Mouse (Mus musculus) limb, embryonic 10.5 days (tissue): Measurements from ENCODE around the gene Taar8c. TPM values are rescaled to one million over a fixed set of nuclear protein-coding genes. Genes with fewer than 3 reads are reported as not detected.
A peak's percentile ranks its signal among the peaks of the same experiment; 100 is the strongest.
"Not testable (repeated sequence)": the region's sequence is repeated elsewhere in the genome, so short reads cannot be mapped to it uniquely, and the experiment has no call there.

Source experiments
- DNase-seq: peaks from one replicate; pipeline ENCODE4 v3.0.0-alpha.2; 2017; ENCODE audit warnings: low spot score
- H3K27ac ChIP-seq: fragments of 300-500 bp; sonication (generic); 2 replicates; pipeline ENCODE4 v1.5.1; 2016; ENCODE audit warnings: mild to moderate bottlenecking
- H3K27me3 ChIP-seq: fragments of 300-500 bp; sonication (generic); 2 replicates; pipeline ENCODE4 v1.6.1; 2016; ENCODE audit warnings: low read depth, mild to moderate bottlenecking; ENCODE audit not compliant: poor library complexity, severe bottlenecking
- H3K36me3 ChIP-seq: fragments of 300-500 bp; sonication (generic); 2 replicates; pipeline ENCODE4 v1.6.1; 2016; ENCODE audit warnings: mild to moderate bottlenecking, moderate library complexity
- H3K4me1 ChIP-seq: fragments of 300-500 bp; sonication (generic); 2 replicates; pipeline ENCODE4 v1.6.1; 2016
- H3K4me3 ChIP-seq: fragments of 300-500 bp; sonication (generic); 2 replicates; pipeline ENCODE4 v1.5.1; 2016; ENCODE audit warnings: mild to moderate bottlenecking, moderate library complexity
- H3K9me3 ChIP-seq: fragments of 300-500 bp; sonication (generic); replicated peaks from 2 replicates; pipeline ENCODE4 v1.6.1; 2016; ENCODE audit warnings: mild to moderate bottlenecking
- WGBS: fragments of 180-500 bp; shearing (Covaris S2); methylation state at CpG from one replicate; pipeline ENCODE4 v1.1.7; 2016; 5-methylcytosine and 5-hydroxymethylcytosine counted together
- polyA plus RNA-seq: library from polyadenylated mRNA; unstranded; fragments of >200 nt; fragmentation: Nextera tagmentation; extraction: Ambion mirVana; gene quantifications from 2 replicates; pipeline ENCODE4 v1.2.1, GENCODE M21; 2016

Gene Taar8c
- not detected in 2 replicates for polyA plus RNA-seq

DNA sequence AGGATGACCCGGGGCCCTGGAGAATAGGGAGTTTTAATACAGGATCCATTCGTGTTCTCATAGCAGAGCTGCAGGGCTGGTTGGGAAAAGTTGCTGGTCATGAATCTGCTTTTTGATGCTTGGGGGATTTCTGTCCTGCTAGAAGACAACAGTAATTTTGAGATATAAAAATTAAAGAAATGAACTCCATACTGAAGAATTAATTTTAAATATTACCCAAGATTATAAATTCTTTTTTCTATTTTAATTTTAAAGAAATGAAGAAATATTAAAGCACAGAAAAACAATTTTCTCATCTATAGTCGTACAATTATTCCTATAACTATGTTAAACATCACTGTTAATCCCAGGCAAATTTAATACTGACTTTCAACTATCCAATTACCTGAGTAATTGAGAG, at the start of gene Taar8c:
Gene Taar8c (minus strand): TSS at position 101 of the 400 bp plus-strand sequence.
- 89% methylated on average over 1 of the region's 3 CpGs for WGBS
- H3K4me3 ChIP-seq, H3K27ac ChIP-seq, H3K27me3 ChIP-seq, H3K36me3 ChIP-seq, H3K4me1 ChIP-seq, DNase-seq, H3K9me3 ChIP-seq: not testable (repeated sequence)

DNA sequence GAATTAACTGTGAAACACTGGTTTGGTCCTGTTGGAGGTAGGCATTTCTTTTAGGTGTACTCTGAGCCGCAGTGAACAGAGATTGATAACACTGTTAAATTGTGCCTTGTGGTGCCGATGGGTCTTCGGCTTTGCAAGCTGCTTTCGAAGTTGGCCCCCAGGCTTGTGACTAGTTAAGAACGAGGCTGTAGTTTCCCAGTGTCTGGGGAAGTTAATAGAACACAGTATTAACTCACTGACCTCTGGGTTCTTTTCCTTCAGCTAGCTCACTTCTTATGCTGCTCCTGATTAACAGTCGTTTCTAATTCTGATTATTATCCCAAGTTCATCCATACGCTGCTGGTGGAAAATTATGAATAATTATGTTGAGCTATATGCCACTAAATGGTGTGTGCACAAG, 48.4 kb upstream of the Taar8c start:
- Histone ChIP-seq H3K9me3 (no peaks in the 10 kb centered on the region), H3K4me3 (peak overlapping the region; percentile 86; the same call in 1 of the 2 replicates)

DNA sequence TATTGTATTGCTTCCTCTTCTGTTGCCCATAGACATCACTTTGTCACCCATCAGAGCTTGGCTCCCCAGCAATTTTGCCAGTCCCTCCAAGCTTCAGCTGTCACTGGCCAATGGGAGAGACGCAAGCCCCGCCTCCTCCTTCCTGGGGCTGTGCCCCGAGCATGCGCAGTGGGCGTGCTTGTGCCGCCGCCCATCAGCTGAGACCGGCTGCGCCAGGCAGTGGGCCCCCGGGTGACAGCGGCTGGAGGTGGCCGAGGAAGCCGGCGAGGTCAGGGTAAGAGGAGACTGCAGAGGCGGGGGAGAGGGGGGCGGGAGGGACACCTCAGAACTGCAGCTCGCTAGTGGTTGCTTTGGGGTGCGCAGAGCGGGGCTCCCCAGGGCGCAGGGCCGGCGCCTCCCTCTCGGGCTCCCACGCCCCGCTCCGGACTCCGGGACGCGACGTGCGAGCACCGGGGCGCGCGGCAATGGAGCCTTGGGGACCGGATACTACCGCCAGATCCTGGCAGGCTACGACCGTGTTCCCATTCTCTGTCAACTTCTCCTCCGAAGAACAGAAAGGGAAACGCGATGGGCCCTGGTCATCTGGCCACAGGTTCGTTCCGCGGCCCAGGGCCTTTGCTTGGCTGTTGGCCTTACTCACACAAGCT, 47.5 kb upstream of the Taar8c start, which contains the start of gene Stx7:
Gene Stx7 (plus strand): TSS at position 168 of the 647 bp plus-strand sequence.
- no peaks in the 10 kb centered on the region for H3K36me3 ChIP-seq
- no peaks in the 10 kb centered on the region for H3K27me3 ChIP-seq
- H3K9me3 ChIP-seq: no peaks in the 10 kb centered on the region
- H3K4me3 ChIP-seq: peak within 1 kb of the TSS; percentile 86
- H3K27ac ChIP-seq: peak within 1 kb of the TSS; percentile 88
- peak; percentile 91 for DNase-seq
- peaks cover 7% of the 10 kb centered on the region for H3K4me1 ChIP-seq
- WGBS: under 1% methylated on average over 43 of the region's 45 CpGs

More for the DNA sequence above, 48.4 kb upstream of the Taar8c start:
- DNase-seq: no peak
- H3K27me3 ChIP-seq: no peaks in the 10 kb centered on the region
- WGBS: 57% methylated on average over 7 of the region's 7 CpGs
- peaks cover 7% of the 10 kb centered on the region for H3K4me1 ChIP-seq
- H3K36me3 ChIP-seq: no peaks in the 10 kb centered on the region
- H3K27ac ChIP-seq: no peak overlapping the region

DNA sequence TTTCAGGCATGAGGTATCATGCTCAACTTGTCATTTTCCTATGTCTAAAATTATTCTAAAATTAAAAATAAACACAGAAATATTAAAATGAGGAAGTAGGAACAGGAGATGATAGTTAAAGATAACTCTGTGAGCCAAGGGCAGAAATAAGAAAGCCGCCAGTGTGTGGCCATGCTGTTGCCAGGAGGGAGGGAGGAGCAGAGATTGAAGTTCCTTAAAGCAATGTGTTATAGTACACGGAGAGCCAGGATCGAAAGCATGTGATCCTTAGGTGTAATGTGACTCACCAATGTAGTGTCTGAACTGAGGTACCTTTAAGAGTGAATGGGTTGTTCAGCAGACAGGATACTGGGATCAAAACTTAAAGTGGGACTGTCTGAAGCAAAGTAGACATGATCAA, 41.0 kb upstream of the Taar8c start:
- no peak overlapping the region for H3K27ac ChIP-seq
- WGBS: 84% methylated on average over 3 of the region's 3 CpGs
- DNase-seq: no peak
- no peaks in the 10 kb centered on the region for H3K27me3 ChIP-seq
- no peaks in the 10 kb centered on the region for H3K9me3 ChIP-seq
- H3K36me3 ChIP-seq: no peaks in the 10 kb centered on the region
- no peaks in the 10 kb centered on the region for H3K4me1 ChIP-seq
- no peak overlapping the region for H3K4me3 ChIP-seq

DNA sequence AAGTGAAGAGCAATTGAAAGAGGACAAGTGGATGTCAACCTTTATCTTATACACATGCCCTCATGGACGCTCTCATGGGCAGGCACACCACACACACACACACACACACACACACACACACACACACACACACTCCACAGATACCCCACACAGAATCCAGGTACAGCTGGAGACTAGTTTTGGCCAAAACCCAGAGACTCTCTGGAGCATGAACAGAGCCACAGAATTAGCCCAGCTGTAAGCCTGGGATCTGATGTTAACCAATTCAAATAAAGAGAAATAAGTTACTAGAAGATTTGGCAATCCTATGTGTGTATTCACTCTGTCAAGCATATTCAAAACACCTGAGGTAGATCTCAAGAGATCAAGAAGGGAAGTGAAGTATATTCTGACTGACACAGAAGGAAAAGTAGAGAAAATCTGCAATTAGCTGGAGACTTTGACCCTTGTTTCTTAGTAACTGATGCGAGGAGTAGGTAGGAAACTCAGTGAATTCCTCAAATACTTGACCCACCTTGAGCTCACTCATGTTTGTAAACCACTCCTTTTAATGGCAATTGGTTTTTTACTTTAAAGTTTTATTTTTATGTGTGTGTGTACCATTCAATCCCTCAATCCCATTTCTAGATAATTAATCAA, 37.0 kb upstream of the Taar8c start:
- no peak for DNase-seq
- Histone ChIP-seq H3K27ac (no peak overlapping the region), H3K4me3 (no peak overlapping the region), H3K27me3 (no peaks in the 10 kb centered on the region), H3K9me3 (no peaks in the 10 kb centered on the region), H3K36me3 (no peaks in the 10 kb centered on the region), H3K4me1 (no peaks in the 10 kb centered on the region)
- WGBS: 85% methylated on average over 2 of the region's 2 CpGs

DNA sequence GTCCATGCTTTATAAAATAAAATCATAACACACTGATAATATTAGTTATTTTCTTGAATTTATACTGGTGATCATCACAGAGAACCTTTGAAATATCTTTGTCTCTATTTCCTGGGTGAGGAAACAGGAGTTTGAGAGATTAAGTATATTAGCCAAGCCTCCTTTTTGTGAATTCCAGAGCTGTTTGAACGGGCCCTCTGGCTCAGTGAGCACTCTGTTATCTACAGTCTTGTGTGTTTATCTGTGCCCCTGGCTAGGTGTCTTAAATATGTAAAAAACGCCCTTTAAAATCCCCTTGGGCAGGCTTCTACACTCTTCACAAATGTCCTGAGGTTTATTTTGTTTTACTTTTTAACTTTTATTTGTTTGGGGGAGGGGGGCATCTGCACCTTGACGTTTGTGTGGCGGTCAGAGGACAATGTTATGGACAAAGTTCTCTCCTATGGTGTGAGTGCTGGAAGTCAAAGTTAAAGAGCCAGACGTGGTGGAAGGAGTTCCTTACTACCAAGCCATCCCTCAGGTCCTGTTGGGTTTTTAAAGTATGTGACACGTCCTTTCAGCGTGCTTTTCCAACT, 32.4 kb upstream of the Taar8c start:
- no peak overlapping the region for H3K4me3 ChIP-seq
- H3K27ac ChIP-seq: no peak overlapping the region
- no peaks in the 10 kb centered on the region for H3K36me3 ChIP-seq
- H3K27me3 ChIP-seq: no peaks in the 10 kb centered on the region
- no peak for DNase-seq
- WGBS: 65% methylated on average over 7 of the region's 7 CpGs
- peaks cover 11% of the 10 kb centered on the region; the same call in 1 of the 2 replicates for H3K4me1 ChIP-seq
- H3K9me3 ChIP-seq: no peaks in the 10 kb centered on the region

DNA sequence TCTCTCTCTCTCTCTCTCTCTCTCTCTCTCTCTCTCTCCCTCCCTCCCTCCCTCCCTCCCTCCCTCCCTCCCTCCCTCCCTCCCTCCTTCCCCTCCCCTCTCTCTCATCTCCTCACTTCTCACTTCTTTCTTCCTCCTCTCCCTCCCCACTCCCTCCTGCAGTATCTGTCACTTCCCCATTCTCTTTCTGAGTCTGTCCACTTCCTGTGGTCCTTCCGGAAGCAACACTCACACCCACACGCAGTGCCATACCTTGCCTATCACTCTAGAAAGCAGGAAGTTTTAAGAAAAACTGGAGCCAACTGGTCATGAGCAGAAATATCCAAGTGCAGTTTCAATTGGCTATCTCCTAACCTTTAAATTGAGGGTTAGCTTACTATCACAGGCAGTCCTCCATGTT, 31.4 kb upstream of the Taar8c start:
- Histone ChIP-seq H3K4me1 (peaks cover 11% of the 10 kb centered on the region; the same call in 1 of the 2 replicates), H3K9me3 (no peaks in the 10 kb centered on the region), H3K27me3 (no peaks in the 10 kb centered on the region), H3K27ac (no peak overlapping the region), H3K4me3 (no peak overlapping the region), H3K36me3 (no peaks in the 10 kb centered on the region)
- DNase-seq: no peak
- 63% methylated on average over 2 of the region's 2 CpGs for WGBS

DNA sequence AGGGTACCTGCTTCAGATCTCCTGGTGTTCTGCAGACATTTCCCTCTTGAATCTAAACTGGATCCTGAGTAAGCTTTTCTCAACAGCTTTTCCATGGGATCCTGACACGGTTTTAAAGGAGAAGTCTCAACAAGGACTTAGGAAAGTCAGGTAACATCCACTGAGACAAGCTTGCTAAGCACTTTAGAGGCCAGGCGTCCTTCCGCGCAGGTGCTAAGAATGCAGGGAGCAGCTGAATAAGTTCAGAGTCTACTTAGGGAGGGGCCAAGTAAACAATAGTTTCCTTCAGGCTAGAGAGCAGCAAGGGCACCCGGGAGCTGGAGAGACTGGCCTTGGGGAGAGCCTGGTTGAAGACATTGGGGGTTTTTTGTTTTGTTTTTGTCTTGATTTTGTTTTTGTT, 30.6 kb upstream of the Taar8c start:
- Histone ChIP-seq H3K9me3 (no peaks in the 10 kb centered on the region), H3K27ac (peak overlapping the region; percentile 50; the same call in 1 of the 2 replicates), H3K4me3 (no peak overlapping the region), H3K4me1 (peaks cover 11% of the 10 kb centered on the region; the same call in 1 of the 2 replicates), H3K36me3 (no peaks in the 10 kb centered on the region), H3K27me3 (no peaks in the 10 kb centered on the region)
- peak; percentile 32 for DNase-seq
- 26% methylated on average over 5 of the region's 5 CpGs for WGBS

DNA sequence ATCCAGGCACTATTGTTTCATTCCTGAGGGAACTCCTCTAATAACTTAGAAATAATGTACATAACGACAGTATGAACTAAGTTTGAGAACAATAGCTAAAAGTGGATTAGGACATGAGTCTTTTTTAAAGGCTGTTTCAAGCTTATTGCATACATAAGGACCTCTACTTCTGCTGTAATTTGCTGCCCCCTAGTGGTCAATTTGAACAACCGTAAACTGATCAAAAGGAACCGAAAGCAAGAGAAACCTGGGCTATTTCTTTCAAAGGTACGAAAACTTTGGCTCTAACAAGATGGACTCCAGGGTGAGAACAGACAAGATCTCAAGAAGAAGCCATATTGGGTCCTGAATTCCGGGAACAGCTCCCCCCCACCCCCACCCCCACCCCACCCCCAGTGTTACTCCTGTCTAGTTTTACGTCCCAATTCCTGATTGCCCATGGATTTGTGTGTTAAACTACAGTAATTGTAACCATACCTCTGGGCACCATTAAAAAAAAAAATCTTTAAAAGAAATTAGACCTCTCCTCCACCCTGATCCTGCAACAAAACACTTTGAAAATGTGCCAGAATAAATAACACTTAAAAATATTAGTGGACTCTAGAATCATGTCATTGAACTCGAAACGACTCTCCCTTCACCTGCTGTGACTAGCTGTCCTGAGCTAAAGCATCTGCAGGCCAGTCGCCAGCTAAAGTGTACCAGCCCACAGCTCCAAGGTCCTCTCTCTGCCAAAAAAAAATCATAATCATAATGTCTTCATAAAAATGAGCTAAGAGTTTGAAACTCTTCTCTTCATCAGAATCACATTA, 29.9 kb upstream of the Taar8c start:
- H3K27ac ChIP-seq: no peak overlapping the region; the same call in 1 of the 2 replicates
- H3K4me1 ChIP-seq: peaks cover 11% of the 10 kb centered on the region; the same call in 1 of the 2 replicates
- DNase-seq: peak; percentile 42
- 29% methylated on average over 9 of the region's 9 CpGs for WGBS
- no peaks in the 10 kb centered on the region for H3K9me3 ChIP-seq
- peak overlapping the region; percentile 37 for H3K4me3 ChIP-seq
- no peaks in the 10 kb centered on the region for H3K27me3 ChIP-seq
- H3K36me3 ChIP-seq: no peaks in the 10 kb centered on the region

DNA sequence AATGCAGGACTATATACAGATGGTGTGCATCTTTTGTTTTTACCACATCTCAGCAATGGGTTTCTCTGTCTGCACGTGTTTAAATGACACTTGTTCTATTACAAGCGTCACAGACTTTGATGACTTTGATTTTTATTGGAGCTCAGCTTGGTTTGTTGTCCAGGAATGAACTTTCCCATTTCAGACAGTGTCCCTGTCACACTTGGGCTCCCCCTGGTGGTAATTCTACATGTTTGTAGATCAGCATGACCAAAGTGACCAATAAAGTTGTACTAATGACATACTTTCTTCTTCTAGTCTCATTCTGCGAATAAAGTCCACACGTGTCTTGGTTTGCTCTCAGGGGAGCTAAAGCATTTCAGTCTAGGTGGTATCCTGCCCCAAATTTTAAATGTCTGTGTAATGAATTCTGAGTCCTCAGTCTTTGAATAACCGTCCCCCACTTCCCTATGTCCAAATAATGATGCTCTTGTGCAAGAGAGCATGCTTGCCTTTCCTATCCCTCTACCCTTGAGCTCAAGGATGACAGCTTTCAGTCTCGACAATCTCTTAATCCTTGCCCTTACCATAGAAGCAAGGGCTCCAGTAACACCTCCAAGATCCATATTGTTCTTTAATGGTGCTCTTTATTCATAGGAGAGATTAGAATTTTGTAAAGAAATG, 9.5 kb upstream of the Taar8c start:
- H3K27ac ChIP-seq: no peak overlapping the region

DNA sequence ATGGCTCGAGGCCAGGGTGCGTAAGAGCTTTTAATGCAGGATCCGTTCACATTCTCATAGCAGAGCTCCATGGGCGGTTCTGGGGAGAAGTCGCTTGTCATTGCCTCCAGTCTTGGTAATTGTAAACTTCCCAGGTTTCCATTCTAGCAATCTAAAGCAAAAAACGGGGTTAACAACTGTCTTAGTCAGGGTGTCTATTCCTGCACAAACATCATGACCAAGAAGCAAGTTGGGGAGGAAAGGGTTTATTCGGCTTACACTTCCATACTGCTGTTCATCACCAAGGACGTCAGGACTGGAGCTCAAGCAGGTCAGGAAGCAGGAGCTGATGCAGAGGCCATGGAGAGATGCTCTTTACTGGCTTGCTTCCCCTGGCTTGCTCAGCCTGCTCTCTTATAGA, 7.7 kb upstream of the Taar8c start, which contains the start of gene Taar9:
Gene Taar9 (minus strand): TSS at position 101 of the 400 bp plus-strand sequence.
- WGBS: 87% methylated on average over 8 of the region's 8 CpGs
- DNase-seq, H3K27ac ChIP-seq, H3K27me3 ChIP-seq, H3K4me3 ChIP-seq, H3K36me3 ChIP-seq, H3K9me3 ChIP-seq: not testable (repeated sequence)
- peaks cover 11% of the 10 kb centered on the region for H3K4me1 ChIP-seq

More for the DNA sequence above, 9.5 kb upstream of the Taar8c start:
- Histone ChIP-seq H3K4me3 (no peak overlapping the region), H3K36me3 (no peaks in the 10 kb centered on the region), H3K27me3 (no peaks in the 10 kb centered on the region), H3K9me3 (no peaks in the 10 kb centered on the region; the same call in 1 of the 2 replicates), H3K4me1 (peaks cover 11% of the 10 kb centered on the region)
- WGBS: 54% methylated on average over 6 of the region's 6 CpGs
- peak; percentile 37 for DNase-seq

DNA sequence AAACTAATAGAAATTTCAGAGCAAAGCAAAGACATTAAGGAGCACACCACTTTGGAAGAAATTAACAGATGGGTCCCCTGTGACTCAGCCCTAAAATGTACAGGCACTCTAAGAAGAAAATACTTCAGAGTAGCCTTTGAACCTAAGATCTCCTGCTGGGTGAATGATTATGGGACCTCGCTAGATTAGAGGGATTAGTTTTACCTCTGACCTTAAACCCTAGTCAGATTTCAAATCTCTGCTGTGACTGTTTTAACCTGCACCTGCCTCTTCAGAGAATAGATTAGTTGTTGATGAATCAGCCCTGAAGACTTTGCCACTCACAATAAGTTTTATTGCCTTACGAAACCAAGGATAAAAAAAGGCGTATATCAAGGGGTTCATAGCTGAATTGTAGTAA, 6.5 kb upstream of the Taar8c start:
- DNase-seq: no peak
- Histone ChIP-seq H3K27ac (no peak overlapping the region), H3K36me3 (no peaks in the 10 kb centered on the region), H3K27me3 (no peaks in the 10 kb centered on the region), H3K9me3 (no peaks in the 10 kb centered on the region), H3K4me1 (peaks cover 11% of the 10 kb centered on the region), H3K4me3 (no peak overlapping the region)
- WGBS: 53% methylated on average over 3 of the region's 3 CpGs
